Mouse (Mus musculus): ENCODE data around the gene Sae1. TPM values are rescaled to one million over a fixed set of nuclear protein-coding genes. Genes with fewer than 3 reads are reported as not detected.

The Sae1 gene
- total and polyA plus RNA-seq, 2 experiments from 2014 or later, result 122 to 211 TPM

GRCm38 (mm10) chr7:16411100-16411499 is 23.5 kb upstream of the Sae1 start:
- no peak for TF ChIP-seq CTCF (IDR thresholded peaks at IDR 0.05; ENCODE audit: low read depth)
- Histone ChIP-seq H3K9ac (no peak overlapping the region), H3K36me3 (ENCODE audit: insufficient read depth) (no peaks in the 10 kb centered on the region), H3K27ac (ENCODE audit: low read depth, low read length) (no peak overlapping the region), H3K9me3 (ENCODE audit: low read length) (no peaks in the 10 kb centered on the region), H3K4me1 (ENCODE audit: insufficient read depth) (peaks cover 4% of the 10 kb centered on the region; the same call in 1 of the 2 replicates), H3K27me3 (ENCODE audit: insufficient read depth, low read length) (no peaks in the 10 kb centered on the region), H3K4me3 (ENCODE audit: low read depth, low read length) (no peak overlapping the region), H3K4me2 (ENCODE audit: low read depth) (no peak overlapping the region)
- WGBS, result 87% methylated on average over 5 of the region's 5 CpGs
- no peak for ATAC-seq
- DNase-seq, result no peak

GRCm38 (mm10) chr7:16406978-16407377 is 19.4 kb upstream of the Sae1 start:
- 79% methylated on average over 3 of the region's 3 CpGs for WGBS
- H3K4me1 ChIP-seq (ENCODE audit: insufficient read depth), result peaks cover 29% of the 10 kb centered on the region
- no peak overlapping the region for H3K4me3 ChIP-seq (ENCODE audit: low read depth, low read length)
- no peak for DNase-seq
- H3K27ac ChIP-seq (ENCODE audit: low read depth, low read length), result no peak overlapping the region
- H3K4me2 ChIP-seq (ENCODE audit: low read depth), result no peak overlapping the region
- no peak for TF ChIP-seq CTCF (IDR thresholded peaks at IDR 0.05; ENCODE audit: low read depth)
- no peaks in the 10 kb centered on the region for H3K27me3 ChIP-seq (ENCODE audit: insufficient read depth, low read length)
- no peaks in the 10 kb centered on the region for H3K36me3 ChIP-seq (ENCODE audit: insufficient read depth)
- no peak overlapping the region for H3K9ac ChIP-seq
- no peaks in the 10 kb centered on the region for H3K9me3 ChIP-seq (ENCODE audit: low read length)
- ATAC-seq, result no peak

GRCm38 (mm10) chr7:16405516-16406351 is 18.1 kb upstream of the Sae1 start:
- ATAC-seq (no peak), DNase-seq (peak; percentile 27)
- H3K27me3 ChIP-seq (ENCODE audit: insufficient read depth, low read length), result no peaks in the 10 kb centered on the region
- peak overlapping the region; percentile 62 for H3K27ac ChIP-seq (ENCODE audit: low read depth, low read length)
- H3K4me3 ChIP-seq (ENCODE audit: low read depth, low read length), result no peak overlapping the region
- no peaks in the 10 kb centered on the region for H3K36me3 ChIP-seq (ENCODE audit: insufficient read depth)
- 49% methylated on average over 11 of the region's 11 CpGs for WGBS
- peak overlapping the region; percentile 13; the same call in 1 of the 2 replicates for H3K4me2 ChIP-seq (ENCODE audit: low read depth)
- H3K4me1 ChIP-seq (ENCODE audit: insufficient read depth), result peaks cover 29% of the 10 kb centered on the region
- H3K9me3 ChIP-seq (ENCODE audit: low read length), result no peaks in the 10 kb centered on the region
- peak overlapping the region; percentile 15; the same call in 1 of the 2 replicates for H3K9ac ChIP-seq
- no peak for TF ChIP-seq CTCF (IDR thresholded peaks at IDR 0.05; ENCODE audit: low read depth)

GRCm38 (mm10) chr7:16405073-16405455 is 17.5 kb upstream of the Sae1 start:
- peak; percentile 9 for DNase-seq
- no peak overlapping the region for H3K4me3 ChIP-seq (ENCODE audit: low read depth, low read length)
- no peaks in the 10 kb centered on the region for H3K9me3 ChIP-seq (ENCODE audit: low read length)
- H3K4me1 ChIP-seq (ENCODE audit: insufficient read depth), result peaks cover 29% of the 10 kb centered on the region
- no peak for TF ChIP-seq CTCF (IDR thresholded peaks at IDR 0.05; ENCODE audit: low read depth)
- ATAC-seq, result no peak
- no peak overlapping the region for H3K4me2 ChIP-seq (ENCODE audit: low read depth)
- peak overlapping the region; percentile 15; the same call in 1 of the 2 replicates for H3K9ac ChIP-seq
- H3K27me3 ChIP-seq (ENCODE audit: insufficient read depth, low read length), result no peaks in the 10 kb centered on the region
- 63% methylated on average over 2 of the region's 2 CpGs for WGBS
- H3K27ac ChIP-seq (ENCODE audit: low read depth, low read length), result peak overlapping the region; percentile 62
- H3K36me3 ChIP-seq (ENCODE audit: insufficient read depth), result no peaks in the 10 kb centered on the region

GRCm38 (mm10) chr7:16404315-16405072 is 16.9 kb upstream of the Sae1 start:
- whole genome bisulfite sequencing, result 78% methylated on average over 3 of the region's 3 CpGs
- ATAC-seq (no peak), DNase-seq (no peak)
- no peaks in the 10 kb centered on the region for H3K36me3 ChIP-seq (ENCODE audit: insufficient read depth)
- no peak overlapping the region for H3K9ac ChIP-seq
- no peaks in the 10 kb centered on the region for H3K27me3 ChIP-seq (ENCODE audit: insufficient read depth, low read length)
- H3K4me1 ChIP-seq (ENCODE audit: insufficient read depth), result peaks cover 29% of the 10 kb centered on the region
- H3K4me2 ChIP-seq (ENCODE audit: low read depth), result peak overlapping the region; percentile 3; the same call in 1 of the 2 replicates
- no peak overlapping the region for H3K4me3 ChIP-seq (ENCODE audit: low read depth, low read length)
- H3K9me3 ChIP-seq (ENCODE audit: low read length), result no peaks in the 10 kb centered on the region
- TF ChIP-seq CTCF (IDR thresholded peaks at IDR 0.05; ENCODE audit: low read depth), result no peak
- H3K27ac ChIP-seq (ENCODE audit: low read depth, low read length), result peak overlapping the region; percentile 62

GRCm38 (mm10) chr7:16402968-16403948 is 15.7 kb upstream of the Sae1 start:
- peak overlapping the region; percentile 90 for H3K9ac ChIP-seq
- TF ChIP-seq CTCF (IDR thresholded peaks at IDR 0.05; ENCODE audit: low read depth), result no peak
- WGBS, result 11% methylated on average over 21 of the region's 21 CpGs
- H3K4me2 ChIP-seq (ENCODE audit: low read depth), result peak overlapping the region; percentile 82
- H3K36me3 ChIP-seq (ENCODE audit: insufficient read depth), result no peaks in the 10 kb centered on the region
- no peaks in the 10 kb centered on the region for H3K9me3 ChIP-seq (ENCODE audit: low read length)
- ATAC-seq (no peak), DNase-seq (peak; percentile 49)
- no peaks in the 10 kb centered on the region for H3K27me3 ChIP-seq (ENCODE audit: insufficient read depth, low read length)
- H3K4me3 ChIP-seq (ENCODE audit: low read depth, low read length), result peak overlapping the region; percentile 51
- peaks cover 29% of the 10 kb centered on the region for H3K4me1 ChIP-seq (ENCODE audit: insufficient read depth)
- peak overlapping the region; percentile 100 for H3K27ac ChIP-seq (ENCODE audit: low read depth, low read length)
